Mouse (Mus musculus) kidney, adult 18-20 months (tissue): Measurements from ENCODE around the gene Lrrc4c.

Source experiments
- DNase-seq: peaks from one replicate; pipeline ENCODE4 v3.0.0; 2021

Lrrc4c gene

GRCm38 (mm10) chr2:96317387-96318299 lies at the start of gene Lrrc4c:
Gene Lrrc4c (plus strand): TSS chr2:96318169.
- DNase-seq = no peak

GRCm38 (mm10) chr2:96275061-96275460 lies 42.9 kb upstream of the Lrrc4c start:
- DNase-seq = no peak

GRCm38 (mm10) chr2:96282926-96283325 lies 35.0 kb upstream of the Lrrc4c start:
- no peak for DNase-seq

GRCm38 (mm10) chr2:96287512-96287911 lies 30.5 kb upstream of the Lrrc4c start:
- no peak for DNase-seq

- no peak for DNase-seq
Measured at GRCm38 (mm10) chr2:96290541-96290940, 27.4 kb upstream of the Lrrc4c start.

GRCm38 (mm10) chr2:96315034-96315433 lies 2.9 kb upstream of the Lrrc4c start:
- no peak for DNase-seq

GRCm38 (mm10) chr2:96316531-96316930 lies 1.4 kb upstream of the Lrrc4c start:
- DNase-seq = no peak

GRCm38 (mm10) chr2:96318556-96318955 lies 587 bp downstream of the Lrrc4c start:
- DNase-seq = no peak

GRCm38 (mm10) chr2:96319201-96319600 lies 1.2 kb downstream of the Lrrc4c start:
- DNase-seq = no peak

GRCm38 (mm10) chr2:96319649-96320048 lies 1.7 kb downstream of the Lrrc4c start:
- DNase-seq = no peak

- DNase-seq = no peak
Measured at GRCm38 (mm10) chr2:96334652-96335051, 16.7 kb downstream of the Lrrc4c start.

GRCm38 (mm10) chr2:96337354-96337753 lies 19.4 kb downstream of the Lrrc4c start:
- DNase-seq = no peak

- no peak for DNase-seq
Measured at GRCm38 (mm10) chr2:96401186-96401811, 83.3 kb downstream of the Lrrc4c start.

- no peak for DNase-seq
Measured at GRCm38 (mm10) chr2:96402514-96402913, 84.5 kb downstream of the Lrrc4c start.

- DNase-seq = peak; percentile 42
Measured at GRCm38 (mm10) chr2:96406856-96407255, 88.9 kb downstream of the Lrrc4c start.

- no peak for DNase-seq
Measured at GRCm38 (mm10) chr2:96411182-96411581, 93.2 kb downstream of the Lrrc4c start.

- no peak for DNase-seq
Measured at GRCm38 (mm10) chr2:96461566-96461965, 143.6 kb downstream of the Lrrc4c start.

GRCm38 (mm10) chr2:96475674-96476073 lies 157.7 kb downstream of the Lrrc4c start:
- no peak for DNase-seq

- no peak for DNase-seq
Measured at GRCm38 (mm10) chr2:96499116-96499882, 181.3 kb downstream of the Lrrc4c start.

- DNase-seq = no peak
Measured at GRCm38 (mm10) chr2:96504140-96504539, 186.2 kb downstream of the Lrrc4c start.

GRCm38 (mm10) chr2:96505641-96506040 lies 187.7 kb downstream of the Lrrc4c start:
- DNase-seq = no peak

- DNase-seq = no peak
Measured at GRCm38 (mm10) chr2:96508991-96509390, 191.0 kb downstream of the Lrrc4c start.

- DNase-seq = no peak
Measured at GRCm38 (mm10) chr2:96537469-96537868, 219.5 kb downstream of the Lrrc4c start.
